Mouse (Mus musculus) neural tube, embryonic 13.5 days (tissue): Measurements from ENCODE around the gene Gjc2. TPM values are rescaled to one million over a fixed set of nuclear protein-coding genes. Genes with fewer than 3 reads are reported as not detected.

Source experiments
- ATAC-seq: fragments of 200-750 bp; cut with Nextera tagmentation; 2 replicates; pipeline ENCODE4 v1.8.0; 2017; ENCODE audit warnings: low read depth, mild to moderate bottlenecking, moderate TSS enrichment, moderate library complexity
- H3K27ac ChIP-seq: fragments of 300-500 bp; sonication (generic); replicated peaks from 2 replicates; pipeline ENCODE4 v1.5.1; 2015; ENCODE audit warnings: moderate library complexity, mild to moderate bottlenecking, inconsistent platforms
- H3K27me3 ChIP-seq: fragments of 300-500 bp; sonication (generic); 2 replicates; pipeline ENCODE4 v1.6.1; 2015; ENCODE audit warnings: mild to moderate bottlenecking, inconsistent platforms
- H3K36me3 ChIP-seq: fragments of 300-500 bp; sonication (generic); 2 replicates; pipeline ENCODE4 v1.6.1; 2015; ENCODE audit warnings: mild to moderate bottlenecking, inconsistent platforms
- H3K4me1 ChIP-seq: fragments of 300-500 bp; sonication (generic); replicated peaks from 2 replicates; pipeline ENCODE4 v1.6.1; 2015; ENCODE audit warnings: inconsistent platforms
- H3K4me2 ChIP-seq: fragments of 300-500 bp; sonication (generic); 2 replicates; pipeline ENCODE4 v1.6.1; 2015; ENCODE audit warnings: inconsistent platforms, mild to moderate bottlenecking, moderate library complexity
- H3K4me3 ChIP-seq: fragments of 300-500 bp; sonication (generic); 2 replicates; pipeline ENCODE4 v1.5.1; 2015; ENCODE audit warnings: mild to moderate bottlenecking, inconsistent platforms
- H3K9ac ChIP-seq: fragments of 300-500 bp; sonication (generic); 2 replicates; pipeline ENCODE4 v1.6.1; 2015; ENCODE audit warnings: moderate library complexity, mild to moderate bottlenecking, inconsistent platforms
- H3K9me3 ChIP-seq: fragments of 300-500 bp; sonication (generic); 2 replicates; pipeline ENCODE4 v1.6.1; 2016; ENCODE audit warnings: inconsistent platforms
- WGBS: fragments of 180-500 bp; shearing (Covaris S2); methylation state at CpG from one replicate; pipeline ENCODE4 v1.1.7; 2015; 5-methylcytosine and 5-hydroxymethylcytosine counted together
- polyA plus RNA-seq: library from polyadenylated mRNA; unstranded; fragments of >200 nt; fragmentation: Nextera tagmentation; extraction: Ambion mirVana; gene quantifications from 2 replicates; pipeline ENCODE4 v1.2.1, GENCODE M21; 2015

Gene Gjc2
- polyA plus RNA-seq, 1 experiment from 2014 or later: 0.17 TPM

GRCm38 (mm10) chr11:59202081-59202995 is 19.3 kb upstream of the Gjc2 start, which contains the start of gene Mrpl55:
TSS of gene Mrpl55 (plus strand) at chr11:59202486.
- peak within 1 kb of the TSS; percentile 50 for H3K27ac ChIP-seq
- peaks cover 30% of the 10 kb centered on the region for H3K36me3 ChIP-seq
- peak within 1 kb of the TSS; percentile 90 for H3K4me3 ChIP-seq
- WGBS: under 1% methylated on average over 63 of the region's 63 CpGs
- peak within 1 kb of the TSS; percentile 86 for H3K9ac ChIP-seq
- H3K27me3 ChIP-seq: no peaks in the 10 kb centered on the region
- ATAC-seq: peak; percentile 95
- peaks cover 22% of the 10 kb centered on the region for H3K4me1 ChIP-seq
- H3K9me3 ChIP-seq: no peaks in the 10 kb centered on the region
- peak within 1 kb of the TSS; percentile 93 for H3K4me2 ChIP-seq

- no peaks in the 10 kb centered on the region for H3K27me3 ChIP-seq
- 36% methylated on average over 16 of the region's 16 CpGs for WGBS
- ATAC-seq: no peak
- peaks cover 27% of the 10 kb centered on the region for H3K36me3 ChIP-seq
- H3K4me3 ChIP-seq: peak overlapping the region; percentile 90
- peak overlapping the region; percentile 86 for H3K9ac ChIP-seq
- peak overlapping the region; percentile 50; the same call in 1 of the 2 replicates for H3K27ac ChIP-seq
- peaks cover 22% of the 10 kb centered on the region for H3K4me1 ChIP-seq
- H3K4me2 ChIP-seq: peak overlapping the region; percentile 93
- no peaks in the 10 kb centered on the region for H3K9me3 ChIP-seq
Measured at GRCm38 (mm10) chr11:59201216-59202002, 18.4 kb upstream of the Gjc2 start.

GRCm38 (mm10) chr11:59196230-59196629 is 13.2 kb upstream of the Gjc2 start:
- no peaks in the 10 kb centered on the region for H3K9me3 ChIP-seq
- peaks cover 9% of the 10 kb centered on the region for H3K4me1 ChIP-seq
- H3K9ac ChIP-seq: no peak overlapping the region
- H3K4me3 ChIP-seq: no peak overlapping the region
- 0 out of 2 replicates have a peak, but pooled peaks cover 5% of the 10 kb centered on the region for H3K36me3 ChIP-seq
- 0 out of 2 replicates have a peak, but pooled peaks cover 4% of the 10 kb centered on the region for H3K27me3 ChIP-seq
- no peak for ATAC-seq
- H3K27ac ChIP-seq: no peak overlapping the region
- no peak overlapping the region for H3K4me2 ChIP-seq

- 6% methylated on average over 16 of the region's 16 CpGs for WGBS
Measured at GRCm38 (mm10) chr11:59192059-59192386, 9.0 kb upstream of the Gjc2 start, which contains the start of gene Guk1. TSS of gene Guk1 (minus strand) at chr11:59192212.

GRCm38 (mm10) chr11:59191231-59192058 is 8.4 kb upstream of the Gjc2 start:
- WGBS: under 1% methylated on average over 39 of the region's 59 CpGs
- Histone ChIP-seq H3K9me3 (no peaks in the 10 kb centered on the region), H3K4me3 (peak overlapping the region; percentile 62), H3K36me3 (peaks cover 4% of the 10 kb centered on the region), H3K4me1 (peaks cover 36% of the 10 kb centered on the region), H3K27ac (peak overlapping the region; percentile 92), H3K9ac (peak overlapping the region; percentile 86), H3K4me2 (peak overlapping the region; percentile 81), H3K27me3 (0 out of 2 replicates have a peak, but pooled peaks cover 4% of the 10 kb centered on the region)
- peak; percentile 94 for ATAC-seq

More at GRCm38 (mm10) chr11:59192059-59192386, 9.0 kb upstream of the Gjc2 start, which contains the start of gene Guk1:
- peak within 1 kb of the TSS; percentile 92 for H3K27ac ChIP-seq
- H3K4me1 ChIP-seq: peaks cover 36% of the 10 kb centered on the region
- H3K36me3 ChIP-seq: no peaks in the 10 kb centered on the region
- peak within 1 kb of the TSS; percentile 86 for H3K9ac ChIP-seq
- H3K4me3 ChIP-seq: peak within 1 kb of the TSS; percentile 62
- peak; percentile 12; the same call in 1 of the 2 replicates for ATAC-seq
- H3K9me3 ChIP-seq: no peaks in the 10 kb centered on the region
- 0 out of 2 replicates have a peak, but pooled peaks cover 4% of the 10 kb centered on the region for H3K27me3 ChIP-seq
- peak within 1 kb of the TSS; percentile 81 for H3K4me2 ChIP-seq

- Histone ChIP-seq H3K9me3 (no peaks in the 10 kb centered on the region), H3K4me1 (peaks cover 36% of the 10 kb centered on the region), H3K27ac (no peak overlapping the region), H3K4me2 (no peak overlapping the region), H3K27me3 (no peaks in the 10 kb centered on the region), H3K36me3 (peaks cover 42% of the 10 kb centered on the region), H3K4me3 (no peak overlapping the region), H3K9ac (peak overlapping the region; percentile 8; the same call in 1 of the 2 replicates)
- no peak for ATAC-seq
- WGBS: 80% methylated on average over 6 of the region's 6 CpGs
Measured at GRCm38 (mm10) chr11:59187706-59188105, 4.7 kb upstream of the Gjc2 start.

GRCm38 (mm10) chr11:59185490-59185889 is 2.5 kb upstream of the Gjc2 start:
- no peak for ATAC-seq
- Histone ChIP-seq H3K4me2 (no peak overlapping the region), H3K4me1 (peaks cover 29% of the 10 kb centered on the region), H3K9ac (0 out of 2 replicates have a peak overlapping the region, but pooled peaks have one; percentile 17), H3K27me3 (no peaks in the 10 kb centered on the region), H3K4me3 (no peak overlapping the region), H3K36me3 (peaks cover 55% of the 10 kb centered on the region), H3K9me3 (no peaks in the 10 kb centered on the region), H3K27ac (no peak overlapping the region)
- 82% methylated on average over 5 of the region's 5 CpGs for whole genome bisulfite sequencing

GRCm38 (mm10) chr11:59183821-59184220 is 808 bp upstream of the Gjc2 start:
- no peak overlapping the region for H3K4me2 ChIP-seq
- H3K4me1 ChIP-seq: peaks cover 12% of the 10 kb centered on the region
- H3K27me3 ChIP-seq: peaks cover 13% of the 10 kb centered on the region
- peaks cover 55% of the 10 kb centered on the region for H3K36me3 ChIP-seq
- WGBS: 43% methylated on average over 3 of the region's 3 CpGs
- peak; percentile 20; the same call in 1 of the 2 replicates for ATAC-seq
- H3K4me3 ChIP-seq: no peak overlapping the region
- H3K9ac ChIP-seq: no peak overlapping the region
- no peak overlapping the region for H3K27ac ChIP-seq
- H3K9me3 ChIP-seq: no peaks in the 10 kb centered on the region

GRCm38 (mm10) chr11:59176921-59177320 is 6.1 kb downstream of the Gjc2 start:
- no peak overlapping the region for H3K4me2 ChIP-seq
- 9% methylated on average over 33 of the region's 34 CpGs for WGBS
- peaks cover 3% of the 10 kb centered on the region for H3K4me1 ChIP-seq
- peaks cover 77% of the 10 kb centered on the region for H3K27me3 ChIP-seq
- no peak overlapping the region for H3K27ac ChIP-seq
- H3K4me3 ChIP-seq: no peak overlapping the region; the same call in 1 of the 2 replicates
- H3K9ac ChIP-seq: no peak overlapping the region
- H3K9me3 ChIP-seq: no peaks in the 10 kb centered on the region
- ATAC-seq: no peak
- 0 out of 2 replicates have a peak, but pooled peaks cover 5% of the 10 kb centered on the region for H3K36me3 ChIP-seq

GRCm38 (mm10) chr11:59176475-59176874 is 6.5 kb downstream of the Gjc2 start:
- H3K36me3 ChIP-seq: 0 out of 2 replicates have a peak, but pooled peaks cover under 1% of the 10 kb centered on the region
- peak overlapping the region; percentile 11; the same call in 1 of the 2 replicates for H3K4me3 ChIP-seq
- no peak overlapping the region for H3K27ac ChIP-seq
- H3K27me3 ChIP-seq: peaks cover 77% of the 10 kb centered on the region
- H3K9ac ChIP-seq: no peak overlapping the region
- no peak overlapping the region for H3K4me2 ChIP-seq
- peaks cover 3% of the 10 kb centered on the region for H3K4me1 ChIP-seq
- H3K9me3 ChIP-seq: no peaks in the 10 kb centered on the region
- no peak for ATAC-seq
- 3% methylated on average over 48 of the region's 48 CpGs for WGBS

- H3K27me3 ChIP-seq: peaks cover 70% of the 10 kb centered on the region
- WGBS: 61% methylated on average over 6 of the region's 6 CpGs
- H3K4me1 ChIP-seq: peaks cover 3% of the 10 kb centered on the region
- H3K36me3 ChIP-seq: no peaks in the 10 kb centered on the region
- no peak overlapping the region for H3K27ac ChIP-seq
- no peak for ATAC-seq
- H3K9ac ChIP-seq: no peak overlapping the region
- no peaks in the 10 kb centered on the region for H3K9me3 ChIP-seq
- no peak overlapping the region for H3K4me2 ChIP-seq
- no peak overlapping the region for H3K4me3 ChIP-seq
Measured at GRCm38 (mm10) chr11:59174189-59174838, 8.7 kb downstream of the Gjc2 start.
